Mouse (Mus musculus): Measurements from ENCODE around the gene Ifi206. TPM values are rescaled to one million over a fixed set of nuclear protein-coding genes. Genes with fewer than 3 reads are reported as not detected.
"Not testable (repeated sequence)": the region's sequence is repeated elsewhere in the genome, so short reads cannot be mapped to it uniquely, and the experiment has no call there.

Ifi206 gene
- polyA plus RNA-seq (2016; fragmentation: Nextera tagmentation; extraction: Ambion mirVana): not detected in 2 replicates

DNA sequence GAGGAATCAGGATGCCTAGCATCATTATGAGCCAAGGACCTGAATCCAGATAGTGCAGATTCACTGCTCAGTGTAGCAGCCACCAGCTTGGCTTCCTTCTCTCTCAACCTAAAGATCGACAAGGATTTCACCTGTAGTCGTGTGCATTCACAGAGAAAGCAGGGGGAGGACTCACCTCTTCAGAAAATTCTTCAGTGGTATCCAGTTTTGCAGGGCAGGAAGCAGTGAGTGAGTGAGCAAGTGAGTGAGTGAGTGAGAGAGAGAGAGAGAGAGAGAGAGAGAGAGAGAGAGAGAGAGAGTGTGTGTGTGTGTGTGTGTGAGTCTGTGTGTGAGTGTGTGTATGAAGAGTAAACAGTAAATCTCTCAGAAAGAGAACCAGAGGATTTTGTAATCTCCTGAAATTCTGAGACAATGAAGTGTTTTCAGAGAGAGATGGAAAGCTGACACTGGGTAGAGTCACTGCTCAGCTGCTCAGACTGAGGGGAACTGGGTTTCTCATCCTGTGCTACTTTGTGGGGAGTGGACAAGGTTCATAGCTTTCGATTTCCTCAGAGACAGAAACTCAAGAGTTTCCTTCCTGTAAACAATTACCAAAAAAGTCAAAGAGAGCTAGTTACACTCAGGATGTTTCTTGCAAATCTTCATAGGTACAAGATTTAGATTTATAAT is at the start of gene Ifi206:
Gene Ifi206, minus strand, starts transcription at position 230 of the 669 bp plus-strand sequence.
- not testable (repeated sequence) for H3K4me1 ChIP-seq; H3K9ac ChIP-seq; H3K27me3 ChIP-seq; H3K4me3 ChIP-seq; H3K4me2 ChIP-seq (replicated peaks); H3K27ac ChIP-seq; H3K36me3 ChIP-seq; ATAC-seq (ENCODE audit: low FRiP score); H3K9me3 ChIP-seq (replicated peaks)
- WGBS: 86% methylated on average over 3 of the region's 3 CpGs

DNA sequence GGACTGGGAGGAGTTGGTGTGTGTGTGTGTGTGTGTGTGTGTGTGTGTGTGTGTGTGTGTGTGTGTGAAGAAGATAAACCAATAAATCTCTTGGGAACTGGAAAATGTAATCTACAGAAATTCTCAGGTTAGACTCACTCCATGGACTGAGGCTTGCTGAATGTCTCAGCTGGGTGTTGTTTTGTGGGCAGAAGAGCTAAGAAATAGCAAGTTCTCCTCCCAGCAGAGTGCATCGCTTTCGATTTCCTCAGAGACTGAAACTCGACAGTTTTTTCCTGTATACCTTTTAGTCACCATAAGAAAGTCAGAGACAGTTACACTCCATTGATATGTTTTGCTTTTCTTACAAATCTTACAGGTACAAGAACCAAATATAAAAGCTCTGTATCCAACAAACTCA is 45.0 kb upstream of the Ifi206 start, which contains the start of gene Ifi214:
Gene Ifi214, minus strand, starts transcription at position 167 of the 400 bp plus-strand sequence.
- H3K9ac ChIP-seq; H3K36me3 ChIP-seq; ATAC-seq (ENCODE audit: low FRiP score); H3K4me1 ChIP-seq; H3K27me3 ChIP-seq; H3K9me3 ChIP-seq (replicated peaks); H3K4me3 ChIP-seq; H3K4me2 ChIP-seq (replicated peaks); H3K27ac ChIP-seq: not testable (repeated sequence)
- 90% methylated on average over 3 of the region's 3 CpGs for WGBS

DNA sequence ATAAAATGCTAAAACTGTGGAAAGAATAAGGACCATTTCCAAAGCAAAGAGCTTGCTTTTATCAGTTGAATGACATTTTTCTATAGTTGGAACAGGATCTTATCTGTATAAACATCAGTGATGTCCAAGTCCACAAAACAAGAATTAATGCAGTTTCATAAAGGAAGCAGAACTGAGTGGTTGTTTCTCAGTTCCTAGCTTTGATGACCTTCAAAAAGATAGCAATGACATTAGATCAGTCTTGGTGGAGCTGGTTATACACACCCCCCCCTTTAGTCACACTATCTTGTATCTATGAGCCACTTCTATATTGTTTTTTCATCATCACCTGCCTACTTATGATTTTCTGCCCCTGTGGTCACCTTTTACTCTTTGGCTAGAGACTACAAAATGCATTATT is 30.6 kb upstream of the Ifi206 start:
- no peaks in the 10 kb centered on the region for H3K9me3 ChIP-seq (replicated peaks)
- H3K27me3 ChIP-seq: no peaks in the 10 kb centered on the region
- H3K4me2 ChIP-seq (replicated peaks): no peak overlapping the region
- no peak for ATAC-seq (ENCODE audit: low FRiP score)
- no peak overlapping the region for H3K9ac ChIP-seq
- H3K36me3 ChIP-seq: no peaks in the 10 kb centered on the region
- no peak overlapping the region for H3K4me3 ChIP-seq
- no peak overlapping the region for H3K27ac ChIP-seq
- no peaks in the 10 kb centered on the region for H3K4me1 ChIP-seq

- not testable (repeated sequence) for H3K4me3 ChIP-seq; H3K36me3 ChIP-seq; H3K4me2 ChIP-seq (replicated peaks); H3K27ac ChIP-seq; H3K9ac ChIP-seq; ATAC-seq (ENCODE audit: low FRiP score); H3K9me3 ChIP-seq (replicated peaks); H3K27me3 ChIP-seq; H3K4me1 ChIP-seq
- WGBS: 98% methylated on average over 2 of the region's 2 CpGs
Measured at GRCm38 (mm10) chr1:173510595-173510994, 19.8 kb upstream of the Ifi206 start.

DNA sequence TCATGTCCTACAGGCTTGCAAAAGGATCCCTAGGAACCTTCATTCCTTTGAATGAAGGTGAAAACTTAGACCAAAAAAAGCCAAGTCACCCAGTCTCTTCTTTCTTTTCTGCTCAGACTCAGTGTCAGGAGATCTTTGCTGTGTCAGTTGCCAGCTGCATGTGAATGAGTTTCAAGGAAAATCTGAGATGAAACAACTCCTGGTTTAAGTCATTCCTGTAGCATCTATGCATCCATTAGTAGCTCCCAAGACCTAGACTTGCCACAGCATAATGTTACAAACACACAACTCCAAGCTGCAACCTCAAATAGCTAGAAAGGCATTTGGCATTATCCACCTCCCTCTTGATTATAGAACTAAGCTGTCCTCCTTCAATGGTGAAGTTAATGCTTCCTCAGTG is 642 bp upstream of the Ifi206 start:
- H3K9ac ChIP-seq; H3K4me3 ChIP-seq; ATAC-seq (ENCODE audit: low FRiP score); H3K4me2 ChIP-seq (replicated peaks); H3K36me3 ChIP-seq; H3K4me1 ChIP-seq; H3K27me3 ChIP-seq; H3K9me3 ChIP-seq (replicated peaks); H3K27ac ChIP-seq: not testable (repeated sequence)

DNA sequence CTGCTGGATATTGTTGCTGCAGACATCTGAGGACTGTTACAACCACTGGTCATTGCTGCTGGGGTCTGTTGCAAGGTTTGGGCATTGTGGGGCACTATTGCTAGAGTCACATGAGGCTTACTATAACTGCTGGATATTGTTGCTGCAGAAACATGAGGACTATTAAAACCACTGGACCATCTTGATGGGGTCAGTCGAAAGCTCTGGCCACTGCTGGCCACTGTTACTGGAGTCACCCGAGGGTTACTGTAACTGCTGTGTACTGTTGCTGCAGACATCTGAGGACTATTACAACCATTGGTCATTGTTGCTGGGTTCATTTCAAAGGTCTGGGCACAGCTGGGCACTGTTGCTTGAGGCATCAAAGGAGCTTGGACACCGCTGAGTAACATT is 9.7 kb downstream of the Ifi206 start:
- not testable (repeated sequence) for H3K4me1 ChIP-seq; H3K4me3 ChIP-seq; H3K27me3 ChIP-seq; ATAC-seq (ENCODE audit: low FRiP score); H3K9me3 ChIP-seq (replicated peaks); H3K9ac ChIP-seq; H3K4me2 ChIP-seq (replicated peaks); H3K36me3 ChIP-seq; H3K27ac ChIP-seq
- WGBS: 84% methylated on average over 3 of the region's 3 CpGs

- H3K27me3 ChIP-seq; H3K4me2 ChIP-seq (replicated peaks); H3K36me3 ChIP-seq; H3K4me3 ChIP-seq; H3K9ac ChIP-seq; H3K27ac ChIP-seq; H3K4me1 ChIP-seq; H3K9me3 ChIP-seq (replicated peaks); ATAC-seq (ENCODE audit: low FRiP score): not testable (repeated sequence)
- WGBS: 87% methylated on average over 5 of the region's 5 CpGs
Measured at GRCm38 (mm10) chr1:173480399-173481181, 10.3 kb downstream of the Ifi206 start.

- WGBS: 92% methylated on average over 5 of the region's 5 CpGs
Measured at GRCm38 (mm10) chr1:173456761-173457160, 34.1 kb downstream of the Ifi206 start.

GRCm38 (mm10) chr1:173456139-173456754 is 34.6 kb downstream of the Ifi206 start:
- Histone ChIP-seq H3K27ac (no peak overlapping the region), H3K27me3 (no peaks in the 10 kb centered on the region), H3K36me3 (no peaks in the 10 kb centered on the region), H3K9me3 (replicated peaks) (no peaks in the 10 kb centered on the region), H3K9ac (no peak overlapping the region), H3K4me3 (no peak overlapping the region), H3K4me2 (replicated peaks) (no peak overlapping the region), H3K4me1 (no peaks in the 10 kb centered on the region)
- WGBS: 53% methylated on average over 7 of the region's 7 CpGs
- peak; percentile 72 for ATAC-seq (ENCODE audit: low FRiP score)

More at GRCm38 (mm10) chr1:173456761-173457160, 34.1 kb downstream of the Ifi206 start:
- Histone ChIP-seq H3K4me3 (no peak overlapping the region), H3K9me3 (replicated peaks) (no peaks in the 10 kb centered on the region), H3K4me1 (no peaks in the 10 kb centered on the region), H3K27me3 (no peaks in the 10 kb centered on the region), H3K4me2 (replicated peaks) (no peak overlapping the region), H3K9ac (no peak overlapping the region), H3K27ac (no peak overlapping the region), H3K36me3 (no peaks in the 10 kb centered on the region)
- ATAC-seq (ENCODE audit: low FRiP score): no peak

- Histone ChIP-seq H3K4me3 (no peak overlapping the region), H3K4me2 (replicated peaks) (no peak overlapping the region), H3K27ac (no peak overlapping the region), H3K9ac (no peak overlapping the region), H3K9me3 (replicated peaks) (no peaks in the 10 kb centered on the region), H3K27me3 (no peaks in the 10 kb centered on the region), H3K36me3 (no peaks in the 10 kb centered on the region), H3K4me1 (no peaks in the 10 kb centered on the region)
- no peak for ATAC-seq (ENCODE audit: low FRiP score)
- 94% methylated on average over 5 of the region's 5 CpGs for WGBS
Measured at GRCm38 (mm10) chr1:173451665-173452064, 39.2 kb downstream of the Ifi206 start.

GRCm38 (mm10) chr1:173450621-173451020 is 40.2 kb downstream of the Ifi206 start:
- no peak overlapping the region for H3K4me3 ChIP-seq
- no peak for ATAC-seq (ENCODE audit: low FRiP score)
- WGBS: 88% methylated on average over 4 of the region's 4 CpGs
- H3K9me3 ChIP-seq (replicated peaks): no peaks in the 10 kb centered on the region
- no peak overlapping the region for H3K9ac ChIP-seq
- no peaks in the 10 kb centered on the region for H3K4me1 ChIP-seq
- H3K36me3 ChIP-seq: no peaks in the 10 kb centered on the region
- no peaks in the 10 kb centered on the region for H3K27me3 ChIP-seq
- no peak overlapping the region for H3K4me2 ChIP-seq (replicated peaks)
- no peak overlapping the region for H3K27ac ChIP-seq

- ATAC-seq (ENCODE audit: low FRiP score): no peak
- 82% methylated on average over 4 of the region's 4 CpGs for whole genome bisulfite sequencing
Measured at GRCm38 (mm10) chr1:173447067-173447466, 43.8 kb downstream of the Ifi206 start.

More at GRCm38 (mm10) chr1:173447067-173447466, 43.8 kb downstream of the Ifi206 start:
- no peaks in the 10 kb centered on the region for H3K27me3 ChIP-seq
- H3K4me3 ChIP-seq: no peak overlapping the region
- no peaks in the 10 kb centered on the region for H3K4me1 ChIP-seq
- no peaks in the 10 kb centered on the region for H3K36me3 ChIP-seq
- no peak overlapping the region for H3K9ac ChIP-seq
- no peaks in the 10 kb centered on the region for H3K9me3 ChIP-seq (replicated peaks)
- H3K4me2 ChIP-seq (replicated peaks): no peak overlapping the region
- no peak overlapping the region for H3K27ac ChIP-seq

Data from hindbrain, embryonic 12.5 days (tissue).